Mouse (Mus musculus) B cell, adult 2 months (primary cell): Measurements from ENCODE around the gene Deaf1.

Experiments
- DNase-seq, 2 experiments: peaks; one replicate each; pipeline ENCODE4 v3.0.0; 2022

The Deaf1 gene

GRCm38 (mm10) chr7:141327469-141328372, at the start of gene Deaf1, which contains the start of gene Tmem80:
TSS of gene Deaf1 (minus strand) at chr7:141327690.
TSS of gene Tmem80 (plus strand) at chr7:141327739.
- peak; percentile 96 for DNase-seq

- DNase-seq: no peak
Observed at GRCm38 (mm10) chr7:141374399-141374798, 46.9 kb upstream of the Deaf1 start.

- no peak for DNase-seq
Observed at GRCm38 (mm10) chr7:141373611-141374010, 46.1 kb upstream of the Deaf1 start.

- peak in 1 of 2 experiments; percentile 10 for DNase-seq
Observed at GRCm38 (mm10) chr7:141371942-141372595, 44.6 kb upstream of the Deaf1 start.

GRCm38 (mm10) chr7:141369918-141370317, 42.4 kb upstream of the Deaf1 start:
- no peak for DNase-seq

- DNase-seq: no peak
Observed at GRCm38 (mm10) chr7:141367358-141367757, 39.9 kb upstream of the Deaf1 start.

GRCm38 (mm10) chr7:141365049-141365445, 37.6 kb upstream of the Deaf1 start:
- DNase-seq: no peak

GRCm38 (mm10) chr7:141364349-141365048, 37.0 kb upstream of the Deaf1 start:
- no peak for DNase-seq

GRCm38 (mm10) chr7:141363752-141364125, 36.2 kb upstream of the Deaf1 start:
- no peak for DNase-seq

GRCm38 (mm10) chr7:141363106-141363751, 35.7 kb upstream of the Deaf1 start:
- peak; percentile 78 to 81 for DNase-seq

GRCm38 (mm10) chr7:141361510-141361909, 34.0 kb upstream of the Deaf1 start:
- peak; percentile 42 to 51 for DNase-seq

GRCm38 (mm10) chr7:141356971-141357370, 29.5 kb upstream of the Deaf1 start:
- DNase-seq: no peak

- DNase-seq: no peak
Observed at GRCm38 (mm10) chr7:141355626-141356326, 28.3 kb upstream of the Deaf1 start.

GRCm38 (mm10) chr7:141355051-141355450, 27.6 kb upstream of the Deaf1 start:
- DNase-seq: no peak

GRCm38 (mm10) chr7:141351061-141351460, 23.6 kb upstream of the Deaf1 start:
- no peak for DNase-seq

GRCm38 (mm10) chr7:141344787-141345186, 17.3 kb upstream of the Deaf1 start:
- DNase-seq: no peak

- no peak for DNase-seq
Observed at GRCm38 (mm10) chr7:141343696-141344095, 16.2 kb upstream of the Deaf1 start.

- DNase-seq: no peak
Observed at GRCm38 (mm10) chr7:141343230-141343629, 15.7 kb upstream of the Deaf1 start.

GRCm38 (mm10) chr7:141341689-141342226, 14.3 kb upstream of the Deaf1 start:
- DNase-seq: no peak

GRCm38 (mm10) chr7:141340476-141340875, 13.0 kb upstream of the Deaf1 start:
- no peak for DNase-seq

GRCm38 (mm10) chr7:141340023-141340422, 12.5 kb upstream of the Deaf1 start:
- DNase-seq: no peak
